In the genomic region with DNA sequence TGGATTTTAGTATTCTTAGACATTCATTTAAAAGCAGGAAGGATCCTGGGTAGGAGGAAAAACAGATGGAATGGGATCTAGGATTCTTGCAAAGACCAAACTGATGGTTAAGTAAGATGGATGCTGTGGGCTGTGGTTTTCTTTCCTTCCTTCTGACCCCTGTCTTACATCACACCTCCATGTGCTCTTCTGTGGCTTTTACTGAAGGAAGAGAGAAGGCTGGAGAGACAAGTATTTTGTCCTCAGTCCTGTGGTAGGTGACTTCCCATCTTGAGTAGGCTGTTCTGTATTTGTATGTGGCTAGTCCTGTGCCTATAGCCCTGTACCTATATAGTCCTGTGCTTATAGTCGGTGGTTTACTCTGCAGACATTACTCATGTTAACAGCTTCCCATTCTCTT, we compare ENCODE assay signal across 17 mouse cellular contexts. TPM values are rescaled to one million over a fixed set of nuclear protein-coding genes. Genes with fewer than 3 reads are reported as not detected.
"Had no signal": no experiment of that assay in that cellular context is flagged by ENCODE, and none has a peak within 500 bp of the region (broad histone marks: within the 10 kb centered on the region; RNA-seq: fewer than 3 reads in every experiment).

No protein-coding gene starts in this region.

- ATAC-seq: midbrain, embryonic 15.5 days had no signal

- H3K4me3 ChIP-seq: kidney, embryonic 15.5 days; limb, embryonic 13.5 days; megakaryocyte, embryonic 14.5 days; midbrain, embryonic 15.5 days; neural tube, embryonic 12.5 days had no signal

- H3K27ac ChIP-seq: kidney, embryonic 15.5 days; limb, embryonic 13.5 days; liver, embryonic 14.5 days; midbrain, embryonic 15.5 days; neural tube, embryonic 12.5 days had no signal

- DNase-seq: kidney, adult 2 months; kidney, postnatal 14 days; layer of hippocampus, adult 9-11 months; layer of hippocampus, postnatal 36 days; left cerebral cortex, postnatal 4 days; lung, adult 18-20 months; retina, postnatal 1 day; right cerebral cortex, postnatal 14 days; thymus, postnatal 36 days had no signal

RNA-seq across cellular contexts. Expression of gene Gpr176, which starts 2.3 kb away (rescaled TPM):
- total RNA-seq: liver, adult 2 months; monocyte, adult 5-6 weeks had no signal
- polyA plus RNA-seq: liver, adult 2 months had no signal
